Mouse (Mus musculus) liver, adult 2 months (tissue): ENCODE measurements at regions not wholly inside any gene's neighbourhood (a gene's known extent, or its start where the extent isn't known, plus 50 kb on each side); places are given as distances from the start of the nearest gene placed in this dataset.

Experiments
- DNase-seq: peaks from one replicate; pipeline ENCODE4 v3.0.0-alpha.2; 2011; ENCODE audit warnings: low read depth, low spot score; ENCODE audit errors: extremely low read depth
- H3K27ac ChIP-seq: fragments of 200-500 bp; replicated peaks from 2 replicates; pipeline ENCODE4 v1.5.1; 2012; ENCODE audit warnings: low read depth, mild to moderate bottlenecking, control low read depth, inconsistent platforms, low read length; ENCODE audit not compliant: insufficient read depth
- H3K27me3 ChIP-seq: fragments of 200-500 bp; 2 replicates; pipeline ENCODE4 v1.6.1; 2012; ENCODE audit warnings: mild to moderate bottlenecking, moderate library complexity, low read length, inconsistent platforms; ENCODE audit not compliant: control insufficient read depth, insufficient read depth
- H3K36me3 ChIP-seq: fragments of 200-500 bp; 2 replicates; pipeline ENCODE4 v1.6.1; 2012; ENCODE audit warnings: low read length, inconsistent platforms; ENCODE audit not compliant: control insufficient read depth, insufficient read depth
- H3K4me1 ChIP-seq: fragments of 200-500 bp; 2 replicates; pipeline ENCODE4 v1.6.1; 2011; ENCODE audit warnings: low read length; ENCODE audit not compliant: control insufficient read depth, insufficient read depth
- H3K4me3 ChIP-seq: fragments of 200-500 bp; 2 replicates; pipeline ENCODE4 v1.5.1; 2011; ENCODE audit warnings: low read depth, mild to moderate bottlenecking, control low read depth, low read length, moderate library complexity; ENCODE audit not compliant: insufficient read depth
- H3K79me2 ChIP-seq: fragments of 200-500 bp; 2 replicates; pipeline ENCODE4 v1.6.1; 2012; ENCODE audit warnings: inconsistent platforms, mild to moderate bottlenecking, low read length, moderate library complexity; ENCODE audit not compliant: control insufficient read depth, insufficient read depth
- H3K9ac ChIP-seq: fragments of 200-500 bp; 2 replicates; pipeline ENCODE4 v1.6.1; 2012; ENCODE audit warnings: low read depth, mild to moderate bottlenecking, control low read depth, inconsistent platforms, low read length
- CTCF ChIP-seq: fragments of 200-500 bp; IDR thresholded peaks from 2 replicates; pipeline ENCODE4 v1.5.1; 2011; ENCODE audit warnings: low read depth, low read length, control low read depth
- POLR2A ChIP-seq: fragments of 200-500 bp; IDR thresholded peaks from 2 replicates; pipeline ENCODE4 v1.6.1; 2011; ENCODE audit warnings: low read length, control low read depth; ENCODE audit not compliant: insufficient read depth; ENCODE audit errors: extremely low read depth
- WGBS: fragments of 180-500 bp; shearing (Covaris S2); methylation state at CpG from one replicate; pipeline ENCODE4 v1.1.7; 2018; 5-methylcytosine and 5-hydroxymethylcytosine counted together

GRCm38 (mm10) chr7:40846512-40846911, 51.6 kb upstream of the Vstm2b start:
- WGBS = 65% methylated on average over 6 of the region's 6 CpGs
- H3K9ac ChIP-seq = no peak overlapping the region
- H3K79me2 ChIP-seq = no peaks in the 10 kb centered on the region
- TF ChIP-seq POLR2A (no peak), CTCF (no peak)
- no peaks in the 10 kb centered on the region for H3K36me3 ChIP-seq
- no peak for DNase-seq
- no peaks in the 10 kb centered on the region for H3K27me3 ChIP-seq
- H3K4me3 ChIP-seq = no peak overlapping the region
- no peak overlapping the region for H3K27ac ChIP-seq
- no peaks in the 10 kb centered on the region for H3K4me1 ChIP-seq
